8 mouse cellular contexts compared by ENCODE assay signal in the genomic region with DNA sequence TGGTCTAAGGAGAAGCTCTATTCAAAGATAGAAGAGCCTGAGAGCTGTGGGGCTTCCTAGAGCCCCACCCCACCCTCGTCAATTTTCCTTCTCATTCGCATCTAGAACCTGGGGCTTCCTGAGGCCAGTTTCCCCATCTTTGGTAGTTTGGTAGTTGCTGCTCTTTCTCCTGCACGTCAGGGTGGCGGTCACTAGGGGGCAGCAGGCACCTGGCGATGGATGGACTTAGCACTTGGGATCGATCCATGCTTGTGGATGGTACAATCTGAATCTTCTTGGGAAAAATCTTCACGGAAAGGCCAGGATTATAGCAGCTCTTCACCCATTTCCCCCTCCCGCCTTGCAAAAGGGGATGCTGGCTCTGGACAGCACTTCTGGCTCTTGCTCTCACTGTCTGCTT. TPM values are rescaled to one million over a fixed set of nuclear protein-coding genes. Genes with fewer than 3 reads are reported as not detected.
DNase-seq lines count a peak whose midpoint lies in the region; ATAC-seq and TF ChIP-seq lines count a peak whose summit lies in the region.

No protein-coding gene starts in this region.

- TF ChIP-seq CTCF in liver, embryonic 14.5 days (IDR thresholded peaks at IDR 0.05; ENCODE audit: low read depth): peak; percentile 91

- peaks cover 27% of the 10 kb centered on the region for H3K4me1 ChIP-seq in forebrain, embryonic 10.5 days
- peaks cover 9% of the 10 kb centered on the region for H3K4me1 ChIP-seq in forebrain, embryonic 15.5 days
- H3K4me1 ChIP-seq in liver, embryonic 11.5 days (replicated peaks; ENCODE audit: control insufficient read depth, insufficient read depth, low read length): no peaks in the 10 kb centered on the region
- H3K4me1 ChIP-seq in liver, embryonic 14.5 days (replicated peaks; ENCODE audit: control insufficient read depth in 2 of 2, insufficient read depth in 2 of 2, low read length in 1 of 2): no peaks in the 10 kb centered on the region

- peaks cover 43% of the 10 kb centered on the region for H3K36me3 ChIP-seq in forebrain, embryonic 10.5 days (replicated peaks)
- peaks cover 53% of the 10 kb centered on the region for H3K36me3 ChIP-seq in forebrain, embryonic 15.5 days
- peaks cover 34% of the 10 kb centered on the region for H3K36me3 ChIP-seq in liver, embryonic 11.5 days (ENCODE audit: control insufficient read depth, insufficient read depth, low read length)
- peaks cover 19% of the 10 kb centered on the region for H3K36me3 ChIP-seq in liver, embryonic 14.5 days (replicated peaks; ENCODE audit: control insufficient read depth, insufficient read depth, low read depth)

- H3K9ac ChIP-seq in forebrain, embryonic 15.5 days (replicated peaks): no peak overlapping the region
- H3K9ac ChIP-seq in liver, embryonic 11.5 days (ENCODE audit: low read depth, low read length): no peak overlapping the region
- H3K9ac ChIP-seq in liver, embryonic 14.5 days (replicated peaks): no peak overlapping the region

- H3K4me3 ChIP-seq in forebrain, embryonic 10.5 days: no peak overlapping the region
- H3K4me3 ChIP-seq in forebrain, embryonic 15.5 days: no peak overlapping the region
- no peak overlapping the region for H3K4me3 ChIP-seq in liver, embryonic 11.5 days (ENCODE audit: low read depth, low read length)
- no peak overlapping the region for H3K4me3 ChIP-seq in liver, embryonic 14.5 days (ENCODE audit: insufficient read depth in 1 of 2, low read depth in 2 of 2, low read length in 2 of 2)

- DNase-seq in forebrain, embryonic 10.5 days (ENCODE audit: extremely low spot score, low spot score): peak; percentile 71
- DNase-seq in liver (peak; percentile 64), R1 (ENCODE audit: low read depth, low spot score) (peak; percentile 78)
- DNase-seq in liver, embryonic 11.5 days (ENCODE audit: low spot score): no peak
- peak; percentile 73 for DNase-seq in embryo, embryonic 10.5 days (ENCODE audit: low spot score)
- peak in 2 of 3 experiments; percentile 13 to 17 for DNase-seq in liver, embryonic 14.5 days (ENCODE audit: low read depth in 3 of 3, low spot score in 3 of 3)
- peak; percentile 45 for DNase-seq in thymus, postnatal 0 days (ENCODE audit: low spot score)

- no peak overlapping the region for H3K27ac ChIP-seq in forebrain, embryonic 10.5 days
- no peak overlapping the region for H3K27ac ChIP-seq in forebrain, embryonic 15.5 days (replicated peaks)
- H3K27ac ChIP-seq in liver, embryonic 11.5 days (ENCODE audit: low read depth, low read length): no peak overlapping the region
- no peak overlapping the region for H3K27ac ChIP-seq in liver, embryonic 14.5 days

- WGBS in forebrain, embryonic 10.5 days: 15% methylated on average over 8 of the region's 8 CpGs
- 15% methylated on average over 8 of the region's 8 CpGs for WGBS in forebrain, embryonic 15.5 days
- WGBS in liver, embryonic 11.5 days: 27% methylated on average over 8 of the region's 8 CpGs
- 33% methylated on average over 8 of the region's 8 CpGs for WGBS in liver, embryonic 14.5 days (ENCODE audit: insufficient replicate concordance)

- peaks cover 43% of the 10 kb centered on the region for H3K27me3 ChIP-seq in forebrain, embryonic 10.5 days (ENCODE audit: poor library complexity, severe bottlenecking)
- no peaks in the 10 kb centered on the region; the same call in 1 of the 2 replicates for H3K27me3 ChIP-seq in forebrain, embryonic 15.5 days
- H3K27me3 ChIP-seq in liver, embryonic 11.5 days (replicated peaks; ENCODE audit: control insufficient read depth, insufficient read depth, low read length): no peaks in the 10 kb centered on the region
- no peaks in the 10 kb centered on the region for H3K27me3 ChIP-seq in liver, embryonic 14.5 days (ENCODE audit: control insufficient read depth, insufficient read depth, low read length)

- TF ChIP-seq EP300 in liver, embryonic 14.5 days (IDR thresholded peaks at IDR 0.05; ENCODE audit: low read depth): no peak

- H3K9me3 ChIP-seq in forebrain, embryonic 10.5 days: no peaks in the 10 kb centered on the region
- H3K9me3 ChIP-seq in forebrain, embryonic 15.5 days: no peaks in the 10 kb centered on the region
- no peaks in the 10 kb centered on the region for H3K9me3 ChIP-seq in liver, embryonic 11.5 days (ENCODE audit: control insufficient read depth, low read length)
- no peaks in the 10 kb centered on the region for H3K9me3 ChIP-seq in liver, embryonic 14.5 days (ENCODE audit: control insufficient read depth, low read length)

- no peak overlapping the region for H3K4me2 ChIP-seq in forebrain, embryonic 15.5 days (replicated peaks)
- H3K4me2 ChIP-seq in liver, embryonic 11.5 days: no peak overlapping the region
- no peak overlapping the region for H3K4me2 ChIP-seq in liver, embryonic 14.5 days (ENCODE audit: low read depth)

- ATAC-seq in forebrain, embryonic 15.5 days (replicated peaks): no peak
- ATAC-seq in liver, embryonic 11.5 days (replicated peaks; ENCODE audit: low FRiP score): no peak
- no peak for ATAC-seq in liver, embryonic 14.5 days (ENCODE audit: insufficient read depth)

RNA-seq across cellular contexts. Expression of gene Gm10277, which starts 34.1 kb away (rescaled TPM):
- 0.92 and 1.2 TPM in 2 replicates for polyA plus RNA-seq in forebrain, embryonic 10.5 days (2016; fragmentation: Nextera tagmentation; extraction: Ambion mirVana)
- 2.4 and 2.5 TPM in 2 replicates for polyA plus RNA-seq in forebrain, embryonic 15.5 days (2015; fragmentation: Nextera tagmentation; extraction: Ambion mirVana)
- 1.5 and 2.0 TPM in 2 replicates for polyA plus RNA-seq in liver, embryonic 11.5 days (2014; fragmentation: Nextera tagmentation; extraction: Ambion mirVana)
- not detected in 2 replicates for polyA plus RNA-seq in liver, embryonic 14.5 days (2012; rRNA removed)
- polyA plus RNA-seq in liver, embryonic 14.5 days (2014; fragmentation: Nextera tagmentation; extraction: Ambion mirVana): 0.11 and 0.18 TPM in 2 replicates
- 0.39 and 1.1 TPM in 2 replicates for polyA plus RNA-seq in thymus, postnatal 0 days (2015; fragmentation: Nextera tagmentation; extraction: Ambion mirVana)

RNA-seq across cellular contexts. Expression of gene Myo18a, which starts 58.6 kb away (rescaled TPM):
- 25.9 and 26.4 TPM in 2 replicates for polyA plus RNA-seq in forebrain, embryonic 10.5 days (2016; fragmentation: Nextera tagmentation; extraction: Ambion mirVana)
- 45.5 and 52.5 TPM in 2 replicates for polyA plus RNA-seq in forebrain, embryonic 15.5 days (2015; fragmentation: Nextera tagmentation; extraction: Ambion mirVana)
- 37.1 and 38.3 TPM in 2 replicates for polyA plus RNA-seq in liver, embryonic 11.5 days (2014; fragmentation: Nextera tagmentation; extraction: Ambion mirVana)
- 10.6 and 15.4 TPM in 2 replicates for polyA plus RNA-seq in liver, embryonic 14.5 days (2012; rRNA removed)
- polyA plus RNA-seq in liver, embryonic 14.5 days (2014; fragmentation: Nextera tagmentation; extraction: Ambion mirVana): 13.5 and 14.3 TPM in 2 replicates
- polyA plus RNA-seq in thymus, postnatal 0 days (2015; fragmentation: Nextera tagmentation; extraction: Ambion mirVana): 25.5 and 27.5 TPM in 2 replicates
